Mouse (Mus musculus) fat pad, adult 2 months (tissue): Measurements from ENCODE around the gene Gtpbp8.

Source experiments
- DNase-seq: peaks from one replicate; pipeline ENCODE4 v3.0.0-alpha.2; 2011; ENCODE audit warnings: low read depth, low spot score; ENCODE audit errors: extremely low read depth

The Gtpbp8 gene

GRCm38 (mm10) chr16:44690501-44690900, 55.7 kb downstream of the Gtpbp8 start:
- no peak for DNase-seq

DNA sequence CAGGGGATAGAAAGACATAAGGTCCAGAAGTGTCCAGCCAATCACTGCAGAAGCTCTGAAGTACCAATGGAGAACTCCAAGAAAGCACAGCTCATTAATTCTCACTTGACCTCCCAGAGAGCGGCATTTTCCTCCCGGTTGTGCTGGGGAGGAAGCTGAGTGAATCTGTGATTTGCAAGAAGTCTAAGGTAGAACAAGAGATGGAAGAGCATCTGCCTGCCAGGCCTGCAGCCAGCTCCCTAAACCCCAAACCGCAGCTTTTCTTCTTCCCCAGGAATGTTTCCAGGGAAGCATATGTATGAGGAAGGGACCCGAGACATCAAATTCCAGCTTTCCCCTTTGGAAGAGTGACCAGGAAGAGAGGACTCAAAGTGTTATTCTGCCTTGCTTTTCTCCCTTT, 57.7 kb downstream of the Gtpbp8 start:
- no peak for DNase-seq

DNA sequence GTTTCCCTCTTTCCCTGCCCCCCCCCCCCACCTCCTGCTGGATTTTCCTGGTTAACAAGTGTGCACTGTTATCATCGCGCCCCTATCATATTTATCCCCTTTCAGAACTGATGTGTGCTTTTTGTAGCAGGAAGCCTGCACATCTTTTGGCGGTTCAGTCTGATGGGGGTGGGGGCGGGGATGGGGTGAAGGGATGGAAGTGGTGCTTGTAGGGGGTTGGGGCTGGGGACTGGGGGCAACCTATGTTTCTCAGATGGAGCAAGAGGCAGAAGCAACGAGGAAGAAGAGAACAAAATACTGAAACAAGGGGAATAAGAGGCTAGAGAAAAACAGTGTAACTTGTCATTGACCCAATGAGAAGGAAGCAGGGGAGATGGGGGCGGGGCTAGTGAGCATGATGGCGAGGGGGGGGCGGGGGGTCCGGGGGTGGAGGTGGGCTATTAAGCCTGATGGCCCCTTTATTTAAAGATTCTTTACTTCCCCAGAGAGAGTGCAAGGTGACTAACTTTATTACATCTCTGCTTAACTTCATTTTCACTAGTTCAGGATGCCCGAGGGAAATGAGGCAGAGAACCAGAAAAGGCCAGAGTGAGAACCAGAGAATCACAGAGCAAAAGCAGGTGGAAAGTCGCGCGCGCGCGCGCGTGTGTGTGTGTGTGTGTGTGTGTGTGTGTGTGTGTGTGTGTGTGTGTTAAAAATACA, 58.3 kb downstream of the Gtpbp8 start:
- DNase-seq, result no peak

DNA sequence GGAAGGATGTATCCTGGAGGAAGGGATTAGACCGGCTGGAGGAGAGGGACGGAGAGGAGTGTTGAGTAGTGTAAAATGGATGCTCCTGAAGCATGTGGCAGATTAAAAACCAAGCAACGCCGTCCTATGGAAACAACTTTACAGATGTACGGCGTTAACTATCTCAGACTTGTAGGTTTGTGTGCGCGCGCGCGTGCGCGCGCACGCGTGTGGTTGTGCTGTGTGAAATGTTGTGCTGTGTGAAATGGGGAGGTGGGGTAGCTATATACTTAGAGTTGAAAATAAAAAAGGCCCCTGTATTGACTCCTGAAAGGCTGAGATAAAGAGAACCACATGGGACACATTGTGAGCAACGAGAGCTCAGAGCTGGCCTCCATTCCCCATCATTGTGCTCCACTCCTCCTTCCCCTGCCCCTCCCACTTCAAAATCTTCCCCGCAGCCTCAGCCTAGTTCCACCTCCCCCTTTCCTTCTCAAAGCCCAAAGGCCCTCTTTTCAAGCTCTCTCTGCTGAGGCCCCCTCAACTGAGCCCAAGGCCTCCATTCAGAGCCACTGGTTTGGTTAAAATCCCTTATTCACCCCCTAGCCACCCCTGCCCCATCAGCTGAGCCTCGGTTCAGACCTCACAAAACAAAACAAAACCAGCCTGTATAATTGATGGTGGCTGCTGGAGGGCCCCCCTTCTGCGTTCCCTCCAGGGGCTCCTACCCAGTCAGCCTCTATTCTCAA, 59.0 kb downstream of the Gtpbp8 start:
- no peak for DNase-seq
